Mouse (Mus musculus) small intestine, adult 2 months (tissue): ENCODE data around the gene Rhog.

Experiments
- CTCF ChIP-seq: fragments of 200-500 bp; IDR thresholded peaks from 2 replicates; pipeline ENCODE4 v1.5.1; 2012; ENCODE audit warnings: low read depth, mild to moderate bottlenecking, control low read depth, inconsistent platforms, low read length, moderate library complexity, mixed read lengths; ENCODE audit not compliant: insufficient replicate concordance, insufficient read length; ENCODE audit errors: extremely low read depth
- POLR2A ChIP-seq: fragments of 200-500 bp; IDR thresholded peaks from 2 replicates; pipeline ENCODE4 v1.6.1; 2012; ENCODE audit warnings: low read depth, mild to moderate bottlenecking, control low read depth, inconsistent platforms, low read length, moderate library complexity

GRCm38 (mm10) chr7:102267601-102268394, 11.9 kb upstream of the Rhog start, which contains the start of gene Stim1:
- TF ChIP-seq CTCF (no peak), POLR2A (peak; percentile 45)
